Mouse (Mus musculus) left cerebral cortex, postnatal 25 days (tissue): Measurements from ENCODE around the gene Olfr653. TPM values are rescaled to one million over a fixed set of nuclear protein-coding genes. Genes with fewer than 3 reads are reported as not detected.

Experiments
- DNase-seq, 2 experiments: peaks; one replicate each; pipeline ENCODE4 v3.0.0; 2022; ENCODE audit warnings: low spot score in 2 of 2, mixed read lengths in 1 of 2
- intact Hi-C: fragments of 180-260 bp; cut with DNase I; formaldehyde crosslinking; loops from one replicate; pipeline ENCODE4 v1.15.1; 2025
- total RNA-seq, 2 experiments: library from RNA; stranded (reverse); gene quantifications; 2 replicates each; pipeline ENCODE4 v1.2.3; 2021

Olfr653 gene
- not detected for total RNA-seq

DNA sequence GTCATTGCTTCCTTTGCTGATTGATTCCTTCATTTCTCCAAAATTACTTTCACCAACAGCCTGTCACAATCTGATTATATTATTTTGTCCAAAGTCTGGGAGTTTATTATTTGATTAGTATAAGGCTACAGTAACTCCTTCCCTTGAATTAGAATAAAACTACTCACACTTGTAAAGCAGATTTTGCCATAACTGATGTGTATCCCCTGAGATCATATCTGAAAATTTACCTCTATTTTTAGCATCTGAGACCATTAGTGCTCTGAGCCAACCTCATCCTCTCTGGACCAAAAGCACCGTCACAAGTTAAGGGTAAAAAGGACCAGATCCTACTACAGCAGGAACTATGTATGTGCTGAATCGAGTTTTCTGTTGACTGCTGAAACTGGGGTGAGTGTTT is at the start of gene Olfr653:
TSS of gene Olfr653 (plus strand) at position 301 of the 400 bp plus-strand sequence.
- intact Hi-C loops, result no loop called here
- no peak for DNase-seq

DNA sequence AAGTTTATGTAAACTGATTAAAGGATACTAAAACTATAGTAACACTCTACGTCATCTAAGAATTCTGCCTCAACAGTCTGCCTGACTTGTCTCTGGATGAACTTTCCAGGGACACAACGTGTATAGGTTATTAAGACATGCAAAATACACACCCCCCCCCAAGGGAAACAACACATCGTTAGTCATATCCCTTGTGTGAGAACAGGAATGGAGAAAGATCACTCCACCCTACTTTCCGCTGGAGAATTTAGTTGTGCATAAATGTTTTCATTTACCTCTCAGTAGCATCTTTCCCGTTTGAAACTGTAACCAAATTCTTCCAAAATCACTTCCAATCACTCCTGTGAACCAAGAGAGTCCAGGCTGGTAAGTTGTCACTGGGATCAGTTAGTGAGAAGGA is 27.3 kb upstream of the Olfr653 start, which contains the start of gene Olfr651:
TSS of gene Olfr651 (plus strand) at position 301 of the 400 bp plus-strand sequence.
- DNase-seq, result no peak
- intact Hi-C loops, result no loop called here

DNA sequence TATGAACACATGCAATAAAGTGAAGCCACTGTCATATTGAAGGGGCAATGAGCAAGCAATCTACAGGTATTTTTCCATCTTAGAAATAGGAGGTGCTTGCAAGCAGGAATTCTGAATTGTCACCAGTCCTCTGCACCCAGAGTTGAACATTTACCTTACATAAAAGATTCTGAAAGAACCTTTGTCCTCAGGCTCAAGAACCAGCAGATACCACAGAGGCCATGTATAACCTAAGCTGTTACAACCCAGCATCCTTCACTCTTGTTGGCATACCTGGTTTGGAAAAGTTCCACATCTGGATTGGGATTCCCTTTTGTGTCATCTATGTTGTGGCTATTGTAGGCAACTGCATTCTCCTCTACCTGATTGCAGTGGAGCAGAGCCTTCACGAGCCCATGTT is 24.4 kb upstream of the Olfr653 start:
- DNase-seq, result no peak
- intact Hi-C loops, result no loop called here

DNA sequence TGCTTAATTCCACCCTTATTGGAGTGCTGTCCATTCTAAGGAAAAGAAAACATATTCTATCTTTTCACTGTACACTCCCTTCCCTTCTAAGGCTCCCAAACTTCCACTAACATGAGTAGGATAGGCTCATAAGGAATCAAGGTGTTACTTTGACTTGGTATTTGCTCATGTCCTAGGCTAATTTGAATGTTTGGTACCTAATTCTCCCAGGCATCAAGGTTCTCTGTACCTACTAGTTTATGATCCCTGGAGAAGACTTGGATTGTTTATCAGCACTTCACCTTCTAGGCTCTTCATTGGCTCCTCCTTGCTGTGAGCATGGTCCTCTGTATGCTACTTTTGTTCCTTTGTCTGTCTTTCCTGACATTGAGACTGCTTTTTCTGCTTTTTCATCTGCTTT is 16.5 kb upstream of the Olfr653 start, which contains the start of gene Olfr652:
TSS of gene Olfr652 (plus strand) at position 301 of the 400 bp plus-strand sequence.
- DNase-seq, result no peak
- intact Hi-C loops, result no loop called here

DNA sequence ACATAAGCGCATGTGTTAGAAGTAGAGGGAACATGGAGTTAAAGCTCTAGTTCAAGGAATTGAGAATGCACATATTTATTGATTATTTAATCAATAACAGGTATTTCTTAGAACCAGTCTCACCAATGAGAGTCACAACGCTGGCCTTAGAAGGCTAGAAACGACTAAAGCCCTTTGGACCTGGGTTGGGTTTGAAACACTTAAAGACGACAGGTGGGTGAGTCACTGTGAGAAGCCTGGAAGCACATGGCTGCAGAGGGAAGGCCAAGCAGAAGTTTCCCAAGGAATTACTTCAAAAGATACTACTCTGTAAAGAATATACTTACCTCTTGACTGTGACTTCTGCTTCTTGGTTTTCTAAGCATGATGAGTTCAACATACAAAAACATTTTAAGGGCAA is 3.7 kb downstream of the Olfr653 start:
- DNase-seq, result no peak
- intact Hi-C loops, result no loop called here

DNA sequence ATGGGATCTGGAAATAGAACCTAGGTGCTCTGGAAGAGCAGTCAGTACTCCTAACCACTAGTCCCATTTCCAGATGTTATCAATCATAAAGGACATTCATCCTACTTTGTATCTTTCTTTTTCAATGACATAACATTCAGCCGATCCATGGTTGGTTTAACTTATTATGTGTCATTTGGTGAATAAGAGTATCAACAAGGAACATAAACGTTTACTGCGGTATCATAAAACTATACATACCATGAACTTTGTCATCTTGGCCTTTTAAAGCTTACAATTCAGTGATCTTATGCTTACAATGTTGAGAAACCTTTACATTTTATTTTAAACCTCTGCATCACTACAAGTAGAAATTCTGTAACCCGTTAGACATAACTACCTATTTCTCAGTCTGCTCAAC is 4.3 kb downstream of the Olfr653 start:
- intact Hi-C loops, result no loop called here
- DNase-seq, result no peak

DNA sequence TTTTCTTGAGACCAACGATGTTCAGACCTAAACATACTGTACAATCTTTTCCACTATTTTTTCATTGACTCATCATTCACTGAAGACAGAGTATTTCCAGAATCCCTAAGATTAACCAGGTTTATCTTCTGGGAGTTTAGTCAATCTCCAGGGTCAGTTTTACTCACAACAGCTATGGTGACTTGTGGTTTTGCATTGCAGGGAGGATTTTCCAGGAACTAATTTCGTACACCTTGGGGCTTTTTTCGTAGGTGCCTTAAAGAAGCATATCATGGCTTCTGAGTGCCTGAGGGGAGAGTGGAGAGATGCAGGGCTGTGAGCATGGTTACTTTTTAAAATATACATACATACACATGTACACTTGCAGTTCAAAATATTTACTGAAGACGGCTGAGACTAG is 9.6 kb downstream of the Olfr653 start, which contains the start of gene Olfr654:
TSS of gene Olfr654 (plus strand) at position 301 of the 400 bp plus-strand sequence.
- intact Hi-C loops, result no loop called here

DNA sequence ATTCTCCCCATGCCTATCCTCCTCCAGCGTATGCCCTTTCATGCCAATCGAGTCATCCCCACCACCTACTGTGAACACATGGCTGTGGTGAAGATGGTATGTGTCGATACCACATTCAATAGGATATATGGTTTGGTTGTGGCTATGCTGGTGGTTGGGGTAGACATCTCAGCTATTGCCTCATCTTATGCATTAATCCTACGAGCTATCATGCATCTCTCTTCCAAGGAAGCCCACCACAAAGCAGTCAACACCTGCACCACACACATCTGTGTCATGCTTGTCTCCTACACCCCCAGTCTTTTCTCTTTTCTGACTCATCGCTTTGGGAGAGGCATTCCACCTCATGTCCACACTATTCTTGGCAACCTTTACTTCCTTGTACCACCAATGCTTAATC is 11.2 kb downstream of the Olfr653 start:
- DNase-seq, result no peak
- intact Hi-C loops, result no loop called here

More for the DNA sequence above, 9.6 kb downstream of the Olfr653 start, which contains the start of gene Olfr654:
- no peak for DNase-seq

DNA sequence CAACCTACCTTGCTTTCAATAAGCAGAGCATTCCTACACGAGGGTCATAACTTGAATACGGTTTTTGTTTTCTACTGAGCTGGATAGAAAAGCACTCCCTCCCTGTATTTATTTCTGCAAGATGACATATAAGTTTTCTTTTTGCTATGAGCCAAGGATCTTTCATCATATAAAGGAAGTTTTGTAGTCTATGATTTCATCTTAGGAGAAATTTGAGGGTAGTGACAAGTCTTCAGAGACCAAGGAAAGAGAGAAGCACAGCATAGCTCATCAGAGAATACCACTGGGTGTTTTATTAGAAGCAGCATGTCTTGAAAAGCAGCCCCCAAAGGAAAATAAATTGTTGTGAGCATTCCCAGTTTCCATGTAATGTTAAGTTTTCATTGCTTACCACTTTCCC is 24.6 kb downstream of the Olfr653 start, which contains the start of gene Olfr655:
TSS of gene Olfr655 (minus strand) at position 101 of the 400 bp plus-strand sequence.
- intact Hi-C loops, result no loop called here

DNA sequence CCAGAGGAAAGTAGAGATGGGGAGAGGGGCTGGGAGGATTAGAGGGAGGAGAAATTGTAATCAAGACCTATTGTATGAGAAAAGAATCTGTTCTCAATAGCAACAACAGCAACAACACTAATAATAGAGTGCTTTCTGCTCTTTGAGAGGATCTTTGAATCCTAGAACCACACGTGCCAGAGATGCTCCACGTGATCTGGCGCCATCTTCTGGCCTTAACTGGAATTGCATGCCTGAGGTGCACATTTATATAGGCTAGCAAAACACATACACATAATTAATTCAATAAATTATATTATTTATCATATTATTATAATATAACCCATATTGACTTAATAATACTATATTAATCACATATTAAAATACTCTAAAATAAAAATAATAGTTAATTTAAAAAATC is 26.1 kb downstream of the Olfr653 start:
- DNase-seq, result no peak
- intact Hi-C loops, result no loop called here

More for the DNA sequence above, 24.6 kb downstream of the Olfr653 start, which contains the start of gene Olfr655:
- DNase-seq, result no peak

DNA sequence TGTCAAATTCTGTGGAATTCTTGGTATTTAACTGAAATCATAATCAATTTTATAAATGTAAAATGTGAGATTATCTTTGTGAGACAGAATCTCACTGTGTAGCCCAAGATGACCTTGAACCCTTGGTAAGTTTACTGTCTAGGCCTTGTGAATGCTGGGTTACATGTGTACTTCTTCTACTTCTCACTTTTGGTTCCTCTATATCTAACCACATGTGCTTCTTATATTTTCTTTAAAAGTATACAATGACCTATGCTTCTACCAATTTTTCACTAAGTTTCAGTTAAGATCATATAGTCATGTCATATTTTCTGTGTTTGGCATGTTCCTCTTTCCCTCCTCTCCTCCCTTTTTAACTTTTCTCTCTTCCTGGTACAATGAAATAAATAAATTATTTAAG is 27.6 kb downstream of the Olfr653 start:
- intact Hi-C loops, result no loop called here

DNA sequence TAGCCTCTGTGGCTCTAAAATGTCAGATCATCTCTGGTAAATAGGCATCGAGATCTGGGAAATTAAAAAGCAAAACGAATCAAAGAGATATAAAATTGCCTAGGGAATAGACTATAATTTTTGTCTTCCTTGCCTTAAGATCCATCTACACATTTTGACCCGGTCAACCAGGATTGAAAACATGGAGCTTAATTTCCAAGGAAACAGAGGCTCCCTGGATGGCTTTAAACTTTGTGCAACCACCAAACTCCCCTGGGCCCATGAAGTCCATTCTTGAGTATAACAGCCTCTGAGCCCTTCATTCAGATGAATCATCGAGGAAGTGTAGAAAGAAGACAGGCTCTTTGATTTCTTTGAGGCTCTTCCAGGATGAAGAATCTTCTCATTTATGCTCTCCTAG is 36.5 kb downstream of the Olfr653 start, which contains the start of gene Olfr656:
TSS of gene Olfr656 (plus strand) at position 301 of the 400 bp plus-strand sequence.
- no peak for DNase-seq
- intact Hi-C loops, result no loop called here

More for the DNA sequence above, 27.6 kb downstream of the Olfr653 start:
- DNase-seq, result no peak

DNA sequence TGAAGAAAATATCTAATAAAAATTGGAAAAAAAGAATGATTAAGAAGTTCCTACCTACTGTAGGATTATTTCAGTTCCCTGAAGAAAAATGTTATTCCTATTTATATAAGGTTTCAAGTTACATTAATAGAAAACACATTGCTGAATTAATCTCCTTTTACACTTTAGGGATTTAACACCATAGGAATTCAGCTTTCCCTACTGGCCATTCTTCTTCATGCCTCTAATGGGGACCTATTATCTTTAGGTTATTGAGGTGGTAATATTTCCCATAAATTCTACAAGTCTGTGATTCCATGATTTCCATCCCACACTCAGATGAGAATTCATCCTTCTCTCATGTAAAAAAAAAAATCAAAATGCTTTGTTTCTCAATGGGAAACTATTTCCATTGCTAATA is 47.4 kb downstream of the Olfr653 start, which contains the start of gene Olfr657:
TSS of gene Olfr657 (plus strand) at position 301 of the 400 bp plus-strand sequence.
- DNase-seq, result no peak
- intact Hi-C loops, result no loop called here

Other genes with a start within 250 kb of the Olfr653 start
- not detected for gene Trim34b, start 247.8 kb upstream of the Olfr653 start, total RNA-seq
- 1 to 10 TPM in 1 of 2 experiments, under 1 TPM in 1; 0.94 to 1.5 TPM for gene Trim12c, start 224.0 kb upstream of the Olfr653 start, total RNA-seq
- not detected for gene Trim30b, start 207.4 kb upstream of the Olfr653 start, total RNA-seq
- gene Trim30c, start 176.5 kb upstream of the Olfr653 start, total RNA-seq, result not detected
- gene Trim30a, start 112.1 kb upstream of the Olfr653 start, total RNA-seq, result 1 to 10 TPM in 1 of 2 experiments, under 1 TPM in 1; 0.82 to 1.3 TPM
- under 1 TPM in 1 of 2 experiments, not detected in 1; 0.27 TPM for gene Trim30d, start 69.5 kb upstream of the Olfr653 start, total RNA-seq
- not detected for gene Olfr651, start 27.2 kb upstream of the Olfr653 start, total RNA-seq
- not detected for gene Olfr652, start 16.4 kb upstream of the Olfr653 start, total RNA-seq
- not detected for gene Olfr654, start 9.7 kb downstream of the Olfr653 start, total RNA-seq
- gene Olfr655, start 24.5 kb downstream of the Olfr653 start, total RNA-seq, result not detected
- not detected for gene Olfr656, start 36.6 kb downstream of the Olfr653 start, total RNA-seq
- not detected for gene Olfr657, start 47.5 kb downstream of the Olfr653 start, total RNA-seq
- not detected for gene Olfr658, start 70.0 kb downstream of the Olfr653 start, total RNA-seq
- not detected for gene Olfr659, start 89.4 kb downstream of the Olfr653 start, total RNA-seq
- gene Olfr661, start 109.2 kb downstream of the Olfr653 start, total RNA-seq, result not detected
- gene Usp17le, start 200.2 kb downstream of the Olfr653 start, total RNA-seq, result not detected